Mouse (Mus musculus): ENCODE measurements around the gene Ubac1.

Ubac1 gene

DNA sequence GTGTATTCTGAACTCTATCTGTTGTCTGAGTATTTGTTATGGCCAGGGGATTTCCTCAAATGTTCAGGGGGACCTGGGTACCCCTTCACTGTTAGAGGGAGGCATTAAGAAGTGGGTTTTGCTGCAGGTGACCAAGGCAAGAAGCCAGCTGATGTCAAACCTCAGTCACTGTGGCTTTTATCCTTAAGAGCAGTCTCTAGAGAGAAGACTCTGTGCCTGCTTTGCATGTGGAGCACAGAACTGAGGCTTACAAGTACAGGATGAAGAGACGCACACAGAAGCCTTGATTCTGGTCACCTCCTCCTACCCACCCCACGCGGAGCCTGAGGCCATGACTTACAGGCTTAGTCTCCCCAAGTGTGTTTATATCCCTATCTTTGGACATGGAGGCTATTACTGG, 72.3 kb downstream of the Ubac1 start:
- no peak for DNase-seq
